Mouse (Mus musculus) ovary, postnatal 36 days (tissue): ENCODE measurements around the gene Mertk.
A peak's percentile ranks its signal among the peaks of the same experiment; 100 is the strongest.
"Not testable (repeated sequence)": the region's sequence is repeated elsewhere in the genome, so short reads cannot be mapped to it uniquely, and the experiment has no call there.

ENCODE experiments used
- DNase-seq: peaks from one replicate; pipeline ENCODE4 v3.0.0; 2022; ENCODE audit warnings: low spot score, mixed read lengths

The Mertk gene

GRCm38 (mm10) chr2:128698693-128699181 lies at the start of gene Mertk:
Mertk (plus strand) TSS chr2:128698956.
- peak; percentile 90 for DNase-seq

GRCm38 (mm10) chr2:128680661-128681060 lies 18.1 kb upstream of the Mertk start:
- no peak for DNase-seq

- DNase-seq, result peak; percentile 87
Observed at GRCm38 (mm10) chr2:128686921-128687557, 11.7 kb upstream of the Mertk start, which contains the start of gene Anapc1. Anapc1 (minus strand) TSS chr2:128687391.

- no peak for DNase-seq
Observed at GRCm38 (mm10) chr2:128687558-128688120, 11.1 kb upstream of the Mertk start.

- DNase-seq, result no peak
Observed at GRCm38 (mm10) chr2:128692336-128692735, 6.4 kb upstream of the Mertk start.

- no peak for DNase-seq
Observed at GRCm38 (mm10) chr2:128692771-128693170, 6.0 kb upstream of the Mertk start.

GRCm38 (mm10) chr2:128693236-128693635 lies 5.5 kb upstream of the Mertk start:
- DNase-seq, result no peak

GRCm38 (mm10) chr2:128693828-128694227 lies 4.9 kb upstream of the Mertk start:
- DNase-seq, result not testable (repeated sequence)

- DNase-seq, result no peak
Observed at GRCm38 (mm10) chr2:128694548-128694947, 4.2 kb upstream of the Mertk start.

GRCm38 (mm10) chr2:128696426-128696825 lies 2.3 kb upstream of the Mertk start:
- no peak for DNase-seq

- DNase-seq, result no peak
Observed at GRCm38 (mm10) chr2:128697047-128697446, 1.7 kb upstream of the Mertk start.

- no peak for DNase-seq
Observed at GRCm38 (mm10) chr2:128697566-128697965, 1.2 kb upstream of the Mertk start.

- peak; percentile 87 for DNase-seq
Observed at GRCm38 (mm10) chr2:128698140-128698692, 540 bp upstream of the Mertk start.

GRCm38 (mm10) chr2:128699201-128699885 lies 587 bp downstream of the Mertk start:
- DNase-seq, result peak; percentile 59

GRCm38 (mm10) chr2:128704474-128704873 lies 5.7 kb downstream of the Mertk start:
- DNase-seq, result no peak

- DNase-seq, result no peak
Observed at GRCm38 (mm10) chr2:128709264-128709663, 10.5 kb downstream of the Mertk start.

- DNase-seq, result no peak
Observed at GRCm38 (mm10) chr2:128710609-128711008, 11.9 kb downstream of the Mertk start.

- DNase-seq, result no peak
Observed at GRCm38 (mm10) chr2:128712940-128713339, 14.2 kb downstream of the Mertk start.

- DNase-seq, result peak; percentile 31
Observed at GRCm38 (mm10) chr2:128713548-128714003, 14.8 kb downstream of the Mertk start.

- DNase-seq, result no peak
Observed at GRCm38 (mm10) chr2:128714724-128715241, 16.0 kb downstream of the Mertk start.

- no peak for DNase-seq
Observed at GRCm38 (mm10) chr2:128715979-128716378, 17.2 kb downstream of the Mertk start.

GRCm38 (mm10) chr2:128719380-128719779 lies 20.6 kb downstream of the Mertk start:
- no peak for DNase-seq
